Mouse (Mus musculus) MEL (cell line): ENCODE measurements around the gene Samd5. TPM values are rescaled to one million over a fixed set of nuclear protein-coding genes. Genes with fewer than 3 reads are reported as not detected.

Experiments
- DNase-seq: peaks from one replicate; pipeline ENCODE4 v3.0.0; 2011; ENCODE audit warnings: low read depth, low spot score
- H3K27ac ChIP-seq: 2 replicates; pipeline ENCODE4 v1.5.1; 2012; ENCODE audit warnings: low read depth, mild to moderate bottlenecking, control low read depth, low read length, moderate library complexity; ENCODE audit not compliant: control insufficient read depth
- H3K27me3 ChIP-seq, 2 experiments: fragments of 150-350 bp in 1 of 2; sonication (generic) in 1 of 2; 2 replicates each; pipeline ENCODE4 v1.6.1; 2012; ENCODE audit warnings: low read length in 2 of 2, mild to moderate bottlenecking in 2 of 2, improper control_type of control experiment in 1 of 2, moderate library complexity in 1 of 2; ENCODE audit not compliant: insufficient read depth in 2 of 2, control insufficient read depth in 1 of 2
- H3K36me3 ChIP-seq, 2 experiments: 2 replicates each; pipeline ENCODE4 v1.6.1; 2012 to 2014; ENCODE audit warnings: low read length in 2 of 2, improper control_type of control experiment in 1 of 2, inconsistent platforms in 1 of 2, mild to moderate bottlenecking in 1 of 2; ENCODE audit not compliant: insufficient read depth in 2 of 2, control insufficient read depth in 1 of 2
- H3K4me1 ChIP-seq, 2 experiments: fragments of 150-350 bp in 1 of 2; sonication (generic) in 1 of 2; 2 replicates each; pipeline ENCODE4 v1.6.1; 2012; ENCODE audit warnings: low read length in 2 of 2, improper control_type of control experiment in 1 of 2, mild to moderate bottlenecking in 1 of 2; ENCODE audit not compliant: insufficient read depth in 2 of 2, control insufficient read depth in 1 of 2
- H3K4me3 ChIP-seq, 2 experiments: fragments of 150-350 bp in 1 of 2; sonication (generic) in 1 of 2; 2 replicates each; pipeline ENCODE4 v1.5.1; 2012; ENCODE audit warnings: low read depth in 2 of 2, low read length in 2 of 2, mild to moderate bottlenecking in 2 of 2, moderate library complexity in 2 of 2, control low read depth in 1 of 2, improper control_type of control experiment in 1 of 2; ENCODE audit not compliant: control insufficient read depth in 1 of 2, insufficient read depth in 1 of 2
- H3K79me2 ChIP-seq: 2 replicates; pipeline ENCODE4 v1.6.1; 2012; ENCODE audit warnings: mild to moderate bottlenecking, low read length, moderate library complexity; ENCODE audit not compliant: control insufficient read depth, poor library complexity, insufficient read depth
- H3K9ac ChIP-seq: 2 replicates; pipeline ENCODE4 v1.6.1; 2012; ENCODE audit warnings: low read depth, mild to moderate bottlenecking, control low read depth, low read length, moderate library complexity; ENCODE audit not compliant: control insufficient read depth, poor library complexity, severe bottlenecking
- H3K9me3 ChIP-seq: fragments of 150-350 bp; sonication (generic); replicated peaks from 2 replicates; pipeline ENCODE4 v1.6.1; 2012; ENCODE audit warnings: mild to moderate bottlenecking, low read length, improper control_type of control experiment, moderate library complexity; ENCODE audit not compliant: insufficient read depth
- BHLHE40 ChIP-seq: IDR thresholded peaks from 2 replicates; pipeline ENCODE4 v1.6.1; 2012; ENCODE audit warnings: low read depth, mild to moderate bottlenecking, inconsistent platforms, low read length, improper control_type of control experiment, borderline replicate concordance
- CTCF ChIP-seq, 3 experiments: IDR thresholded peaks in 2 of 3; conservative IDR thresholded peaks in 1 of 3; 2 replicates each; pipeline ENCODE4 v1.5.1; 2011 to 2012; ENCODE audit warnings: low read length in 3 of 3, low read depth in 2 of 3, mild to moderate bottlenecking in 2 of 3, improper control_type of control experiment in 1 of 3, inconsistent platforms in 1 of 3, mixed read lengths in 1 of 3, moderate library complexity in 1 of 3; ENCODE audit not compliant: control insufficient read depth in 1 of 3, insufficient read depth in 1 of 3, poor library complexity in 1 of 3, severe bottlenecking in 1 of 3
- E2F4 ChIP-seq: IDR thresholded peaks from 2 replicates; pipeline ENCODE4 v1.6.1; 2011; ENCODE audit warnings: low read depth, low read length, improper control_type of control experiment, borderline replicate concordance
- EP300 ChIP-seq, 2 experiments: IDR thresholded peaks; 2 replicates each; pipeline ENCODE4 v1.6.1; 2011; ENCODE audit warnings: improper control_type of control experiment in 2 of 2, low read length in 2 of 2, low read depth in 1 of 2, mild to moderate bottlenecking in 1 of 2
- ETS1 ChIP-seq: IDR thresholded peaks from 2 replicates; pipeline ENCODE4 v1.6.1; 2012; ENCODE audit warnings: low read depth, mild to moderate bottlenecking, inconsistent platforms, low read length, improper control_type of control experiment, moderate library complexity
- GATA1 ChIP-seq: IDR thresholded peaks from 2 replicates; pipeline ENCODE4 v1.6.1; 2011; ENCODE audit warnings: low read depth, low read length, improper control_type of control experiment
- JUND ChIP-seq: IDR thresholded peaks from 2 replicates; pipeline ENCODE4 v1.6.1; 2011; ENCODE audit warnings: low read depth, mild to moderate bottlenecking, improper control_type of control experiment, low read length
- MYC ChIP-seq: IDR thresholded peaks from 2 replicates; pipeline ENCODE4 v1.6.1; 2011; ENCODE audit warnings: low read depth, mild to moderate bottlenecking, low read length, improper control_type of control experiment, moderate library complexity
- NELFE ChIP-seq: IDR thresholded peaks from 2 replicates; pipeline ENCODE4 v1.6.1; 2011; ENCODE audit warnings: low read depth, low read length, improper control_type of control experiment
- NRF1 ChIP-seq: IDR thresholded peaks from 2 replicates; pipeline ENCODE4 v1.6.1; 2014; ENCODE audit warnings: low read depth, mild to moderate bottlenecking, inconsistent platforms, low read length, improper control_type of control experiment, moderate library complexity; ENCODE audit not compliant: poor library complexity, insufficient read depth, severe bottlenecking
- POLR2A ChIP-seq, 2 experiments: IDR thresholded peaks; 2 replicates each; pipeline ENCODE4 v1.6.1; 2011 to 2012; ENCODE audit warnings: low read length in 2 of 2, mild to moderate bottlenecking in 2 of 2, control low read depth in 1 of 2, improper control_type of control experiment in 1 of 2, low read depth in 1 of 2, moderate library complexity in 1 of 2; ENCODE audit not compliant: control insufficient read depth in 1 of 2, insufficient read depth in 1 of 2, poor library complexity in 1 of 2
- POLR2AphosphoS2 ChIP-seq: IDR thresholded peaks from 2 replicates; pipeline ENCODE4 v1.6.1; 2011; ENCODE audit warnings: low read length, improper control_type of control experiment
- POLR2AphosphoS5 ChIP-seq: IDR thresholded peaks from 2 replicates; pipeline ENCODE4 v1.6.1; 2012; ENCODE audit warnings: low read depth, borderline replicate concordance, mild to moderate bottlenecking, inconsistent platforms, low read length, moderate library complexity, mixed read lengths
- RCOR1 ChIP-seq: IDR thresholded peaks from 2 replicates; pipeline ENCODE4 v1.6.1; 2012; ENCODE audit warnings: low read depth, mild to moderate bottlenecking, inconsistent platforms, low read length, improper control_type of control experiment
- SIN3A ChIP-seq: IDR thresholded peaks from 2 replicates; pipeline ENCODE4 v1.6.1; 2012; ENCODE audit warnings: low read length, improper control_type of control experiment, inconsistent platforms
- UBTF ChIP-seq: IDR thresholded peaks from 2 replicates; pipeline ENCODE4 v1.6.1; 2012; ENCODE audit warnings: low read depth, mild to moderate bottlenecking, inconsistent platforms, low read length, improper control_type of control experiment, moderate library complexity, borderline replicate concordance; ENCODE audit not compliant: insufficient read depth
- USF1 ChIP-seq: IDR thresholded peaks from 2 replicates; pipeline ENCODE4 v1.6.1; 2014; ENCODE audit warnings: low read depth, mild to moderate bottlenecking, inconsistent platforms, low read length, improper control_type of control experiment, moderate library complexity
- USF2 ChIP-seq, 2 experiments: IDR thresholded peaks; 2 replicates each; pipeline ENCODE4 v1.6.1; 2011 to 2012; ENCODE audit warnings: improper control_type of control experiment in 2 of 2, low read length in 2 of 2, borderline replicate concordance in 1 of 2, inconsistent platforms in 1 of 2, low read depth in 1 of 2, mild to moderate bottlenecking in 1 of 2; ENCODE audit not compliant: insufficient read depth in 1 of 2
- ZKSCAN1 ChIP-seq: IDR thresholded peaks from 2 replicates; pipeline ENCODE4 v1.6.1; 2012; ENCODE audit warnings: low read depth, mild to moderate bottlenecking, inconsistent platforms, low read length, improper control_type of control experiment, moderate library complexity
- polyA plus RNA-seq, 2 experiments: library from polyadenylated mRNA; stranded (reverse) in 1 of 2; unstranded in 1 of 2; fragments of >175 nt in 1 of 2; fragments of >200 nt in 1 of 2; gene quantifications; 2 replicates each; pipeline versions ENCODE4 v1.2.1 to v1.2.4; 2012; ENCODE audit warnings: low replicate concordance in 2 of 2, low read depth in 1 of 2; ENCODE audit not compliant: insufficient read length in 2 of 2, insufficient read depth in 1 of 2, missing spikeins in 1 of 2
- total RNA-seq: library from RNA; depleted of rRNA; stranded (reverse); fragments of 300-350 nt; gene quantifications from 2 replicates; pipeline ENCODE4 v1.2.3, GENCODE M21; 2012

Samd5 gene
- total and polyA plus RNA-seq, 3 experiments = 0.01 TPM; not detected in 2

DNA sequence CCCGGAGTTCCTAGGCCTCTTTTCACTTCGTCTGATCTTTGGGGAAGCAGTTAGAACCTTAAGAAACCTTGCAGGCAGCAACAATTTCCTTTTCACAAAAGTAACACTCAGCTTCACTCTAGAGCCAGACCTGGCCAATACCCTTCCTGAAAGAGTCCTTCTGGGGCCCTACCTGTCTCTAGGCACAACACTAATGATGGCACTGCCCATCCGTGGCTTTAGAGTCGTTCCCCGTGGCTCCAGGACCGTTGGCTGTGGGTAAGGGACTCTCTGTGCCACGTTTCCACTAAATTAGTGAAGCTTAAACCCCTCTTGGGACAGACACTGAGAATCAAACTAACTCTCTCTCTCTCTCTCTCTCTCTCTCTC is 1.4 kb upstream of the Samd5 start:
- no peak for DNase-seq
- Histone ChIP-seq H3K4me1 (no peaks in the 10 kb centered on the region), H3K4me3 (no peak overlapping the region), H3K36me3 (no peaks in the 10 kb centered on the region), H3K9me3 (no peaks in the 10 kb centered on the region), H3K9ac (no peak overlapping the region), H3K27me3 (no peaks in the 10 kb centered on the region), H3K79me2 (no peaks in the 10 kb centered on the region), H3K27ac (no peak overlapping the region)
- no peak for TF ChIP-seq ETS1
- TF ChIP-seq JUND = no peak

DNA sequence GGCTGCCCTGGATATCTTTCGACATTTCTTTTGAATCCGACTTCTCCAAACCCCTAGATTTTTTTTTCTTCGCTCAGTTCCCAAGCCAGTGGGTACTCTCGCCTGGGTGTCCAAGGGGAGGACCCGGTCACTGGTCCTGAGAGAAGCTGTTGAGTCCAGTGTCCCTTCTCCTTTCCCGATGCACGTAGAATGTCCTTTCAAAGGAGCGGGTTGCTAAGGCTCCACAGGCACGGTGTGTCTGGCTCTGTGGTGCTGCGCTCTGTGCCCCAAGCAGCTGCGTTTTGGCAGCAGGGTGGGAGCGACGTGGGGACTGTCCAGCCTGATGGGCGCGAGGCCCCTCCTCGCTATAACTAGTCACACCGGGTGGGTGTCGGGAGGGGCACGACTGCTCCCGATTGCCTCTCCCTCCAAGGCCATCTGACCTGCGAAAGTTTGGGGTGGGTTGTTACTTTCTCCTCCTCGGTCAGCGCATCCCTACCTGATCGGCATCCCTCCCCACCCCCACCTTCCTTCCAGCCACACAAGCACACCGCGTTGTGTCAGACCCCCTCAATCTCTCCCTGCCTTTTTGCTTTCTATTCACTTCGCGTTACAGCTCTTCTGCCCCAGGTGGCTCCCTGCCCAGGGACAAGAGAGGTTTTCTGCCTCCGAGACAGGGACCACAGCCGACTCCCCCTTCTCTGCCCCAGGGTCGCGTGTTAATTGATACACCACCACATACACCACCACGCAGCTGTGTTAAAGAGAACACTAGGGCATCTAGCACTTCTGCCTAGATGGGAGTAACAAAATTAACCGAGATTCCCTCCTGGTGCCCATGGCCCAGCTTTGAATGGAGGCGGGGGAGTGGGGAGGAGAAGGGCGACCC is 776 bp upstream of the Samd5 start:
- Histone ChIP-seq H3K4me3 (no peak overlapping the region), H3K79me2 (no peaks in the 10 kb centered on the region), H3K36me3 (no peaks in the 10 kb centered on the region), H3K9me3 (no peaks in the 10 kb centered on the region), H3K9ac (no peak overlapping the region), H3K4me1 (no peaks in the 10 kb centered on the region), H3K27ac (no peak overlapping the region), H3K27me3 (no peaks in the 10 kb centered on the region)
- TF ChIP-seq SIN3A (no peak), EP300 (IDR thresholded peaks at IDR 0.05; ENCODE audit: low read depth in 1 of 2, low read length in 2 of 2) (no peak), MYC (no peak), POLR2A (IDR thresholded peaks at IDR 0.05; ENCODE audit: control insufficient read depth in 1 of 2, insufficient read depth in 1 of 2, low read depth in 1 of 2, low read length in 2 of 2, poor library complexity in 1 of 2) (no peak), USF1 (no peak), GATA1 (no peak), UBTF (no peak)
- no peak for DNase-seq

DNA sequence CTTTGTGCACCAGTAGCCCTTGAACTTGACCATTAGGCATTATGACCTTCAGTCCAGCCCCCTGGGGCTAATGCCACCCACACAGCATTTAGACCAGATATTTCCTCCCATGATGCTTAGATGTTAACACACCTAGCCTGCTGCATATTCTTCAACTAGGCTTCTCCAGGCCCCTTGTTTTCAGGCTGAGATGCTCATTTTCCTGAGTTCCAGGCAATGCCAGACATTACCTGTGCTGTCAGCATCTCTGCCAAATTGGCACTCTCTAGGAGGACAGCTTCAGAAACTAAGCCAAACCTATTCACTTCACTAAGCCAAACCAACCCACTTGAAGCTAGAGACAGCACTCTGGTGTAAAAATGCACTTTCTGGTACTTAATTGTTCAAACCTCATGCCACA is 1.7 kb downstream of the Samd5 start:
- Histone ChIP-seq H3K36me3 (no peaks in the 10 kb centered on the region), H3K79me2 (no peaks in the 10 kb centered on the region), H3K9ac (no peak overlapping the region), H3K27ac (no peak overlapping the region), H3K9me3 (no peaks in the 10 kb centered on the region), H3K4me1 (no peaks in the 10 kb centered on the region), H3K27me3 (no peaks in the 10 kb centered on the region), H3K4me3 (no peak overlapping the region)
- DNase-seq = no peak
- TF ChIP-seq USF2 (IDR thresholded peaks at IDR 0.05; ENCODE audit: borderline replicate concordance in 1 of 2, insufficient read depth in 1 of 2, low read depth in 1 of 2, low read length in 2 of 2) (no peak), CTCF (IDR thresholded peaks at IDR 0.05 in 2 of 3, conservative IDR thresholded peaks at IDR 0.05 in 1 of 3; ENCODE audit: control insufficient read depth in 1 of 3, insufficient read depth in 1 of 3, low read depth in 2 of 3, low read length in 3 of 3, poor library complexity in 1 of 3, severe bottlenecking in 1 of 3) (no peak), BHLHE40 (no peak), RCOR1 (no peak), ETS1 (no peak), ZKSCAN1 (no peak), POLR2AphosphoS5 (no peak), NELFE (no peak), NRF1 (no peak), E2F4 (no peak), USF1 (no peak), POLR2AphosphoS2 (no peak)
